Mouse (Mus musculus) stomach, postnatal 0 days (tissue): ENCODE data around the gene Fbxo10. TPM values are rescaled to one million over a fixed set of nuclear protein-coding genes. Genes with fewer than 3 reads are reported as not detected.
"Not testable (repeated sequence)": the region's sequence is repeated elsewhere in the genome, so short reads cannot be mapped to it uniquely, and the experiment has no call there.

Experiments
- ATAC-seq: fragments of 200-750 bp; cut with Nextera tagmentation; 2 replicates; pipeline ENCODE4 v1.8.0; 2017; ENCODE audit not compliant: low FRiP score, low TSS enrichment
- DNase-seq: peaks from one replicate; pipeline ENCODE4 v3.0.0-alpha.2; 2016; ENCODE audit warnings: low spot score
- H3K27ac ChIP-seq: fragments of 300-500 bp; sonication (generic); replicated peaks from 2 replicates; pipeline ENCODE4 v1.5.1; 2014; ENCODE audit warnings: mild to moderate bottlenecking, control low read depth
- H3K27me3 ChIP-seq: fragments of 300-500 bp; sonication (generic); 2 replicates; pipeline ENCODE4 v1.6.1; 2014; ENCODE audit warnings: low read length; ENCODE audit not compliant: control insufficient read depth, insufficient read depth
- H3K36me3 ChIP-seq: fragments of 300-500 bp; sonication (generic); 2 replicates; pipeline ENCODE4 v1.6.1; 2014; ENCODE audit warnings: low read length, mixed read lengths; ENCODE audit not compliant: control insufficient read depth, insufficient read depth
- H3K4me1 ChIP-seq: fragments of 300-500 bp; sonication (generic); replicated peaks from 2 replicates; pipeline ENCODE4 v1.6.1; 2014; ENCODE audit warnings: antibody characterized with exemption; ENCODE audit not compliant: control insufficient read depth, insufficient read depth
- H3K4me2 ChIP-seq: fragments of 300-500 bp; sonication (generic); replicated peaks from 2 replicates; pipeline ENCODE4 v1.6.1; 2014; ENCODE audit warnings: low read depth, mild to moderate bottlenecking, control low read depth, moderate library complexity
- H3K4me3 ChIP-seq: fragments of 300-500 bp; sonication (generic); 2 replicates; pipeline ENCODE4 v1.5.1; 2014; ENCODE audit warnings: low read depth, low read length, control low read depth
- H3K9ac ChIP-seq: fragments of 300-500 bp; sonication (generic); 2 replicates; pipeline ENCODE4 v1.6.1; 2014; ENCODE audit warnings: mild to moderate bottlenecking, low read length, control low read depth, mixed read lengths
- H3K9me3 ChIP-seq: fragments of 300-500 bp; sonication (generic); 2 replicates; pipeline ENCODE4 v1.6.1; 2016; ENCODE audit warnings: low read length; ENCODE audit not compliant: control insufficient read depth
- CTCF ChIP-seq: IDR thresholded peaks from 2 replicates; pipeline ENCODE4 v1.5.1; 2016; ENCODE audit warnings: antibody characterized with exemption, low read depth, mild to moderate bottlenecking, moderate library complexity
- EP300 ChIP-seq: optimal IDR thresholded peaks from 2 replicates; pipeline ENCODE3; 2016; ENCODE audit warnings: antibody characterized with exemption
- WGBS: fragments of 180-500 bp; shearing (Covaris S2); extraction: QIAGEN DNeasy Blood & Tissue Kit; methylation state at CpG from one replicate; pipeline ENCODE4 v1.1.7; 2014; 5-methylcytosine and 5-hydroxymethylcytosine counted together
- polyA plus RNA-seq: library from polyadenylated mRNA; unstranded; fragments of >200 nt; fragmentation: Nextera tagmentation; extraction: Ambion mirVana; gene quantifications from 2 replicates; pipeline ENCODE4 v1.2.1, GENCODE M21; 2015

Fbxo10 gene
- polyA plus RNA-seq, 1 experiment from 2014 or later: 4.1 TPM

GRCm38 (mm10) chr4:45073544-45073943 is 10.9 kb downstream of the Fbxo10 start:
- no peak overlapping the region for H3K4me3 ChIP-seq

DNA sequence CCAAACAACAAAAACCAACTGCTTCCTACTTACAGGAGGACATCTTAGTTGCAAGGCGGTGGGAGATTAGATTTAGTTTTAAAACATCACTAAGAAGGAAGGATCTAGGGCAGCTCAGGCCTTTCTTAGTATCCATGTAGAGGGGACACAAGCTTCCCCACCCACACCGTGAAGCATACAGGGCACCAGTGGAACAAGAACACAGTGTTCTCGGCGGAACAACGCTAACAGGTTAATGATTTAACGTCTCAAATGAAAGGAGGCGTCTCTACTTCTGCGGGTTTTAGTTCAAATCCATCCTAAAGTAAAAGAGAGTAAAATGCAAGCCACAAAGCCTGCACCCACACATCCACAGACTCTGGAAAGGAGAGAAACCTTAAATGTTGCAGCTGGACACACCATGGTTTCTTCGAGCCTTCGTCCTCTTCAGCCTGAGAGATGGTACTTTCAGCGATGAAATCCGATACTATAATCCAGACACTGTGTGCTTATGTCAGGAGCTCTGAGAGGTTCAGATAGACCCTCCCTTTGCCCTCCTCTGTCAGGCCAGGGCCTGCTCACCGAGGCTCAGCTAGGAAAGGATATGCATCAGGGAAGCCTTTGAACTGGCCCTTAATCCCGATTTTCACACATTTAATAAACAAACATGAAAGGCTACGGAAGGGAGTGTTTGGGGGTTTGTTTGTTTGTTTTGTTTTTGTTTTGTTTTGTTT is 12.0 kb downstream of the Fbxo10 start:
- Histone ChIP-seq H3K36me3 (no peaks in the 10 kb centered on the region), H3K4me3 (no peak overlapping the region), H3K4me2 (no peak overlapping the region), H3K27me3 (no peaks in the 10 kb centered on the region), H3K27ac (no peak overlapping the region), H3K9me3 (no peaks in the 10 kb centered on the region), H3K9ac (no peak overlapping the region), H3K4me1 (no peaks in the 10 kb centered on the region)
- DNase-seq (no peak), ATAC-seq (no peak)
- WGBS: 58% methylated on average over 15 of the region's 15 CpGs
- TF ChIP-seq CTCF (no peak), EP300 (no peak)

More at GRCm38 (mm10) chr4:45073544-45073943, 10.9 kb downstream of the Fbxo10 start:
- Histone ChIP-seq H3K4me2 (no peak overlapping the region), H3K4me1 (no peaks in the 10 kb centered on the region), H3K27me3 (no peaks in the 10 kb centered on the region), H3K36me3 (no peaks in the 10 kb centered on the region), H3K27ac (no peak overlapping the region), H3K9me3 (no peaks in the 10 kb centered on the region), H3K9ac (no peak overlapping the region)
- 79% methylated on average over 6 of the region's 6 CpGs for WGBS
- DNase-seq: no peak
- ATAC-seq: no peak
- TF ChIP-seq EP300 (no peak), CTCF (no peak)

DNA sequence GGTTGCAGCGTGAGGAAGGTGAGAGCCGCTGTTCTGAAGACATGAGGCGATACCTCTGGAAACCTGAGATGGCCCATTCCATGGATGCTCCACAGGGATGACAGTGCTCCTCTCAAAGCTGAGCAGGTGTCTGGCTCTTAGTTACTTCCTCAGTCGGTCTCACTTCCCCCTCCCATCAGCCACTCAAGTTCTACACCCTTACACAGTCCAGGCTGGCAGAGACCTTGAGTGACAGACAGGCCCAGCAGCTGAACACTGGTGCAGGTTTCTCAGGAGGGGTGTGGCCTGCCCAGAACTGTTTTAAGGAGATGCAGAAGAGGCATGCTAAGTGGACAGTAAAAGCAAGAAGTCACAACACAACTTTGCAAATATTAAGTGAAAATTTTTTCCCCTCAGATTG is 16.7 kb downstream of the Fbxo10 start:
- Histone ChIP-seq H3K4me1 (no peaks in the 10 kb centered on the region), H3K27me3 (no peaks in the 10 kb centered on the region), H3K9me3 (no peaks in the 10 kb centered on the region), H3K4me2 (no peak overlapping the region), H3K9ac (no peak overlapping the region), H3K4me3 (no peak overlapping the region), H3K36me3 (no peaks in the 10 kb centered on the region), H3K27ac (no peak overlapping the region)
- 0 out of 2 replicates have a peak, but pooled peaks have one; percentile 35 for ATAC-seq
- 87% methylated on average over 4 of the region's 4 CpGs for WGBS
- no peak for DNase-seq
- TF ChIP-seq CTCF: no peak
- TF ChIP-seq EP300: no peak

GRCm38 (mm10) chr4:45066036-45066730 is 18.2 kb downstream of the Fbxo10 start:
- no peaks in the 10 kb centered on the region for H3K4me1 ChIP-seq
- H3K27me3 ChIP-seq: no peaks in the 10 kb centered on the region
- 27% methylated on average over 2 of the region's 2 CpGs for WGBS
- H3K9ac ChIP-seq: no peak overlapping the region
- H3K4me2 ChIP-seq: no peak overlapping the region
- ATAC-seq (no peak), DNase-seq (no peak)
- no peaks in the 10 kb centered on the region for H3K9me3 ChIP-seq
- no peak for TF ChIP-seq EP300
- TF ChIP-seq CTCF: no peak
- H3K36me3 ChIP-seq: peaks cover 4% of the 10 kb centered on the region; the same call in 1 of the 2 replicates
- no peak overlapping the region for H3K27ac ChIP-seq
- no peak overlapping the region for H3K4me3 ChIP-seq

DNA sequence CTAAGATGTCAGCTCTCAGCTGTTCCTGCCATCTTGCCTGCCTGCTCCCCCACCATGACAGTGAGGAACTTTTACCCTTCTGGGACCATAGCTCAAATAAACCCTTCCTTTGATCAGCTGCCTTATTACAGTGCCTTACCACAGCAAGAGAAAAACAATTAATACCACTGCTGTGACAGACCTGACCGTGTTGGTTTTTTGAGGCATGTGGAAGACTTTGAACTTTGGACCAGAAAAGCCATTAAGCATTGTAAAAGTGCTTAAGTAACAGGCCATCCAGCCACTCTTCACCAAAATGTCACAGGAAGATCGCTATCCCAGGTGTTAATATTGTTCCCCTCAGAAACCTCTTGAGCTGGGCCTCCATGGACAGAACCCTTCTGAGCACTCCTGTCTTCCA is 19.8 kb downstream of the Fbxo10 start:
- 71% methylated on average over 2 of the region's 2 CpGs for WGBS
- ATAC-seq (no peak), DNase-seq (no peak)
- TF ChIP-seq EP300: no peak
- TF ChIP-seq CTCF: no peak
- H3K4me1 ChIP-seq: no peaks in the 10 kb centered on the region
- H3K4me2 ChIP-seq: no peak overlapping the region
- no peak overlapping the region for H3K27ac ChIP-seq
- H3K4me3 ChIP-seq: no peak overlapping the region
- peaks cover 4% of the 10 kb centered on the region; the same call in 1 of the 2 replicates for H3K36me3 ChIP-seq
- no peaks in the 10 kb centered on the region for H3K9me3 ChIP-seq
- H3K9ac ChIP-seq: no peak overlapping the region
- no peaks in the 10 kb centered on the region for H3K27me3 ChIP-seq

GRCm38 (mm10) chr4:45063836-45064235 is 20.6 kb downstream of the Fbxo10 start:
- H3K36me3 ChIP-seq, ATAC-seq: not testable (repeated sequence)

More at GRCm38 (mm10) chr4:45063836-45064235, 20.6 kb downstream of the Fbxo10 start:
- H3K4me3 ChIP-seq, H3K9ac ChIP-seq, H3K4me1 ChIP-seq, H3K4me2 ChIP-seq, DNase-seq, H3K27ac ChIP-seq, H3K9me3 ChIP-seq, H3K27me3 ChIP-seq: not testable (repeated sequence)
- WGBS: 83% methylated on average over 1 of the region's 1 CpGs
